Mouse (Mus musculus): Measurements from ENCODE around the gene Galnt12.
"Not testable (repeated sequence)": the region's sequence is repeated elsewhere in the genome, so short reads cannot be mapped to it uniquely, and the experiment has no call there.

Gene Galnt12

GRCm38 (mm10) chr4:47091493-47092386, at the start of gene Galnt12:
TSS of gene Galnt12 (plus strand) at chr4:47091909.
- DNase-seq (ENCODE audit: low read depth, low spot score), result no peak

DNA sequence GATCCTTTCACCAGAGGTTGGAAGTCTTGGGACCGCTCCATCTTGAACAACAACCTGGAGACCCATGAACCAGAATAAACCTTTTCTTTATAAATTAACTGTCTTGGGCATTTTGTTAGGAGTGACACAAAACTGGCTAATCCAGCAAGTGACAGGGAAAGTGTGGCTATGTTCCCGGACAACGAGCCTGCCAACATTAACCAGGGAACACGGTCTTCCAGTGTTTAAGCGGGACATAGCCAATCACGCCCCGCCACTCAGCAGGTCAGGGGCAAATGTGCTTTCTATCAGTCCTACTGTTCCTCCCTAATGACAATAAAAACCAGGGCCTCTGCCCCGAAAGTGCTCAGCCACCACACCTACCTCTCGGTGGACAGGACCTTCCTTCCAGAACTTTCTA, 47.8 kb upstream of the Galnt12 start:
- DNase-seq (ENCODE audit: low read depth, low spot score), result no peak

DNA sequence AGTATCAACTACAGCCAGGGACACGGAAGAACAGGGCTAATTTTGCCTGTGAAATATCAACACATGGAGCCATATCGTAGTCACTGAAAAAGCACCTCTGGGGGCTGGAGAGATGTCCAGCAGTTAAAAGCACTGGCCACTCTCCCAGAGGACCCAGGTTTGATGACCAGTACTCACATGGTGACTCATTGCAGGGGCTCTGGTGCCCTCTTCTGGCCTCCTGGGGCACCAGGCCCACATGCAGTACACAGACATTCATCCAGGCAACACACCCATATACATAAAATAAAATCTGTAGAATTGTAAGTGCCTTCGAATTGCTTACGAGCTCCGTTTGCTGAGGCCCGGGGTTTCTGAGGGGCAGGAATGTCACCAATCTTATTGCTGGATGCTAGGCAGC, 44.7 kb upstream of the Galnt12 start:
- DNase-seq (ENCODE audit: low read depth, low spot score), result no peak

DNA sequence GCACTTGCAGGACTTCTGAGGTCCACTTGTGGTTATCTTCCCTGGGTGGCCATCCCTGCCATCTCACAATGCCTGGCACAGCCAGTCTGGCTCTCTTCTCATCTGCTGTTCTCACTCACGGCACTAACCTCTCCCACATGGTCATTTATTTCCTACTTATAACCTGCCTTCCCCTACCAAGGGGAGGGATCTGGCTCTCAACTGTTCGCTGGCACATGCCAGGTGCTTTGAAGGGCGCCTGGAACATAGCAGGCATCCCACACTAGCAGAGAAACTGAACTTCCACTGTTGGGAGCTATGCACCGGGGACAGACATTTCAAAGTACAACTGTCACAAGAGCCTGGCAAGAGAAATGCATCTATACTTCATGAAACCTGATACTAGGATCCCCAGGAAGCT, 43.9 kb upstream of the Galnt12 start:
- DNase-seq (ENCODE audit: low read depth, low spot score), result no peak

DNA sequence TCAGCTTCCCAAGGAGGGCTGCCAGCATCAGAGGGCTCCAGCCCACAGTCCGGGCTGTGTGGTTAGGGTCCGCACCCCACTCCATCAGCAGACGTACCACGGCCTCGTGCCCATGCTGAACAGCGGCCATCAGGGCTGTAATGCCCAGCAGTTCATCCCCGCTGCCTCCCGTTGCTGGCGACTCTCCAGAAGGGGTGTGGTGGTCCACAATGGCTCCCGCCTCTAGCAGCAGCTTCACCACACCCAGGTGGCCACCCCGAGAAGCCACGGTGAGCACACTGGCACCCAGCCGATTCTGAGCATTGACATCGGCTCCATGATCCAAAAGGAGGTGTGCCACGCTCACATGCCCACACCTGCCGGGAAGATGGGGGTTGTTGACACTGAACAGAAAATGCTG, 42.5 kb upstream of the Galnt12 start:
- DNase-seq (ENCODE audit: low read depth, low spot score), result no peak

DNA sequence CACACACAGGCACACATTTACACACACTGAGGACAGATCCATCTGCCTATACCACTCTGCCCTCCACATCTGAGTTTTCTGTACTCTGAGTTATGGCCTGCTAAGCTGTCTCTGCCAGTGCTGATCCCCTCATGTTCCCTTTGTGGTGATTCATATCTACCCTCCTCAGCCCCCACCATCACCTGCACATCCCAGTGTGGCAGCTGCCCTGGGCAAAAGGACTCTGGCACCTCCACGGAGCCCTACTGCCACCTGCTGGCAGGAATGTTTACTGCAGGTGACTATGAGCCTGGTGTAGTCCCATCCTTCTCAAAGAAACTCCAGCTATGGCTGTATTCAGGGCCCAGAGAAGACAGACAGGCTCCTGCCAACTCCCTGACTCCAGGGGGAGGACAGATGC, 41.5 kb upstream of the Galnt12 start:
- peak; percentile 49 for DNase-seq (ENCODE audit: low read depth, low spot score)

DNA sequence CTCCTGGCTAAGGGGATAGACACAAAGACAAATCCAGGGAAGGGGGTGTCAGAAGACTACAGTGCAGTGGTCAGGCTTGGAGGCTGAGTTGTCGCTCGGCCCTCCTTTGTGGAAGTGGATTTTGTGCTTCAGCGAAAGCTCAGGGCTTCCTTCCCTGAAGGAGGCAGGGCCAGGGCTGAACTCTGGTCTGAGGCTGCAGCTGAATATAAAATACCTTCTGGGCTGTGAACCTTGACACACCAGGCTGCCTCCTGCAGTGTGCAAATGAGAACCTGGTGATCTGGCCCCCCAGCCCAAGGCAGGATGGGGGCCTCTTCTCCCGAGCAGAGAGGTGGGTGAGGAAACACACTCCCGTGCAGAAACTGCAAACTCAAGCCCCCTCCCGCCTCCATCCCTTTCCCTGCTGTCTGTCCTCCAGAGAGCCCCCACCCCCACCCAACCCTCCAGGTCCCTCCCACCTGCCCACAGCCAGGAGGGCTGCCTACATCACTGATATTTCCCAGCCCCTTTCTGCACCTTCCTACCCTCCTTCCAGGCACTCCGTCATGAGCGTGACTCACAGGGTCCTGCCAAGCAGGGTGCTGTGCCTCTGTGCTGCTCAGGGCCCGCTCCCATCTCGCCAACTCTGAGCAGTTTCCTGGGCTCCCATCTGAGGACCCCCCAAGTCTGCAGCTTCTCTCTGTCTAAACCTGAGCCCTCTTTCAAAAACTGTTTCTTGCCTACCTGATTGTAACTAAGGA, 40.9 kb upstream of the Galnt12 start:
- no peak for DNase-seq (ENCODE audit: low read depth, low spot score)

DNA sequence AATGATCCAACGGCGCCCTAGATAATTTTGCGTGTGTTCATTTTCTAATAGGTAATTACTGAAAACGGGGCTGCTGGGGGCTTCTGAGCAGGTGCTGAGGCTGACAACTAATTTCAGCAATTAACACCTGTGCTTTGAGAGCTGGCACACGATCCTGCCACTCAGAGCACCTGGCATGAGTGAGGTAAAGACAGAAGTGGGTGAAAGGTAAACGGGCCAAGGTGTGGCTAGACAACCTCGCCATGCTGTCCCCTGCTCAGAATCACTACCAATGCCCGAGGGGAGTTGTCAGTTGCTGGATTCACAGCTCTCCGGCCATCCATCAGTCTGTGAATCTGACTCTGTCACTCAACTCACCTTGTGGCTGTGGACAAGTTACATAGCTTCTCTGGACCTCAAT, 39.8 kb upstream of the Galnt12 start:
- no peak for DNase-seq (ENCODE audit: low read depth, low spot score)

GRCm38 (mm10) chr4:47055170-47055569, 36.5 kb upstream of the Galnt12 start:
- not testable (repeated sequence) for DNase-seq (ENCODE audit: low read depth, low spot score)

DNA sequence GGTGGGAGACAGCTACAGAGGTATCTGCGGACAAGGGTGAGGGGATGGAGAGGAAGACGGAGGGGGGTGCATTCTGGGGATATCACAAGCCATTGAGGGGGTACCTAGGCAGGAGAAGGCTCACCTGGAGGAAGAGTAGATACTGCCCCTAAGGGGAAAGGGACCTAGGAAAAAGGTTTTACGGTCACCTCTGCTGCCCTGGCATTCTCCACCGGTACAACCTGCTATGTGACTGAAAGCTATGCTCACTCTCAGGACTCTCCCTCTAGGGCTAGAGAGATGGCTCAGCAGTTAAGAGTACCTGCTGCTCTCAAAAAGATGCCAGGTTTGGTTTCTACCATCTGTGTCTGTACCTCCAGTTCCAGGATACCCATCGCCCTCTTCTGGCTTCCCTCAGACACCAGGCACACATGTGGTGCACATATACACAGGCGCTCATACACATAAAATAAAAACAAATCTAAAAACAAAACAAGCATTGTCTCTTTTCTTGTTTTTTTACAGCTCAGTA, 36.1 kb upstream of the Galnt12 start:
- no peak for DNase-seq (ENCODE audit: low read depth, low spot score)

- peak; percentile 58 for DNase-seq (ENCODE audit: low read depth, low spot score)
These were observed 34.8 kb upstream of the Galnt12 start, which contains the start of gene Anks6 for GRCm38 (mm10) chr4:47056791-47057509. TSS of gene Anks6 (minus strand) at chr4:47057427.

DNA sequence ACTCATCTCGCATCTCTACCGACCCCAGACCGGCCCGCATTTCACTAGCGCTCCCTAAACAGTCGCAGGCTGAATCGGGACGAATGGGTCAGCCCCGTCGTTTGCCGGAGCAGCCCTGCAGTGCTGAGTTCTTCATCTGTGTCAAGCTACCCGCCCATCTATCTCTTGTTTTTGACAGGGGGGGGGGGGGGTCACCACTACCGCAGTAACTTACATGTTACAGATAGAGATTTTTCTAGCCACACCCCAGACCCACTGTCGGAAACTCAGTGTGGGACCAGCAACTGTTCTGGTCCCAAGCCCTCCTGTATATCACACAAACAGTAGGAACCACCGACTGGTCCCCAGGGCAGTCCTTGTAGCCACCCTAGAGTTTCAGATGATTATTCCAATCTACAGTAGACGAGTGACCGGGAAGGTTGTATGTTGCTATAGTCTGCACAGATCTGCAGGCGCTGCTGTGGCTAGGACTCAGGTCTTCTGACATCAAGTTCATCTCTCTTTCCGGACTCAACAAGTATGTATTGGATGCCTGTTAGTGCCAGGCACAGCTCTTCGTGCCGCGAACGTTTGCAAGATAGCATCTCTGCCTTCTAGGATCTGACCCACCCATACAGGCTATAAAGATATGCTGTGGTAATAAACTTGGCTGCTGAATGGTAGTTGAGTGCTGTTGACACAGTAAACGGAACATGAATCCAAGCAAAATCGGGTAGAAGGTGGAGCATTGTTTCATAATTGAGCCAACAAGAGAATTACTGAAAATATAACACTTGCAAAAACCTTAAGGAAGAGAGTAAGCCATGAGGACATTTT, 34.0 kb upstream of the Galnt12 start:
- no peak for DNase-seq (ENCODE audit: low read depth, low spot score)

DNA sequence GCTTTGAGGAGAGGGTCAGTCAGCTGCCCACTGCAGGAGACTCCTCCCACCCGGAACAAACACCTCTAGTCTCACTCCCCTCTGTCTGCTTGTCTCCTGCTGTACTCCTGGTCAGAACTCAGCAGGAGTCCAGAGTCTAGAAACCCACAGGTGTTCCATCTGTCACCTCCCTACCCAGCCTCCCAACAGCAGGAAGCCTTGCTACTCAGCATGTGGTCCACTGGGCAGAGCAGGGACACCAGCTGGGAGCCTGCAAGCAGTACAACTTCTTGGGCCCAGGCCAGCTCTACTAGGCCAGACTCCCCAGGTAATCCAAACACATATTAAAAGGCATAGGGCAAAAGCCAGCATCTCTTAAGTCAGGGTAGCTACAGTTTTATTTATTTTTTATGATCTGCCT, 30.8 kb upstream of the Galnt12 start:
- no peak for DNase-seq (ENCODE audit: low read depth, low spot score)

- DNase-seq (ENCODE audit: low read depth, low spot score), result no peak
These were observed 16.7 kb upstream of the Galnt12 start for GRCm38 (mm10) chr4:47075054-47075453.

DNA sequence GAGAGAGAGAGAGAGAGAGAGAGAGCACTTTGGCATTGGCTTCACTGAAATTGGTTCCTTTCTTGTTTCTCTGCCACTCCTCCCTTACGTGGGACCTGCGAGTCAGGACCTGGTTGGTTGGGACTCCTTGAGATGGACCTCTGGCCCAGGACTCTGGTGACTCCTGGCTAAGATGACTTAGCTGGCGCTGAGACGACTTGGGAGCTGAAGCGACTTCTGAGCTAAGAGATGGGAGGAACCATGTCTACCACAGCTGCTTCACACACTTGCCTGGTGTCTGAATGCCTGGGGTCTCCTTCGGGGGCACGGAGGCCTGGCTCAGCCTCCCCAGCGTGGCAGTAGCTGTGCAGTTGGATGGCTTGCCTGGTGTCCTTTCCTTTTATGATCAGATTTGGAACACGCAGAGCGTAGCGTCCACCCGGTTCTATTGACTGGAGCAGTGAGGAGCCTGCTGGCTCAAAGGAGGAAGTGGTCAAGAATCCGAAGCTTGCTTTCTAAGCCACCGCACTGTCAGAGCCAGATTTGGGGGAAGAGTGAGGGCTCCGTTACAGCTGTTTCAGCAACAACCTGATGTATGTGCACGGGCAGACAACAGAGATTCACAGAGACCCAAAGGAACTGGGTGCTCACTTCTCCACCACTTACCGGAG, 11.6 kb upstream of the Galnt12 start:
- DNase-seq (ENCODE audit: low read depth, low spot score), result no peak

- no peak for DNase-seq (ENCODE audit: low read depth, low spot score)
These were observed 11.1 kb upstream of the Galnt12 start for GRCm38 (mm10) chr4:47080647-47081010.

- no peak for DNase-seq (ENCODE audit: low read depth, low spot score)
These were observed 7.9 kb upstream of the Galnt12 start for GRCm38 (mm10) chr4:47083824-47084223.

- DNase-seq (ENCODE audit: low read depth, low spot score), result no peak
These were observed 3.0 kb upstream of the Galnt12 start for GRCm38 (mm10) chr4:47088671-47089070.

DNA sequence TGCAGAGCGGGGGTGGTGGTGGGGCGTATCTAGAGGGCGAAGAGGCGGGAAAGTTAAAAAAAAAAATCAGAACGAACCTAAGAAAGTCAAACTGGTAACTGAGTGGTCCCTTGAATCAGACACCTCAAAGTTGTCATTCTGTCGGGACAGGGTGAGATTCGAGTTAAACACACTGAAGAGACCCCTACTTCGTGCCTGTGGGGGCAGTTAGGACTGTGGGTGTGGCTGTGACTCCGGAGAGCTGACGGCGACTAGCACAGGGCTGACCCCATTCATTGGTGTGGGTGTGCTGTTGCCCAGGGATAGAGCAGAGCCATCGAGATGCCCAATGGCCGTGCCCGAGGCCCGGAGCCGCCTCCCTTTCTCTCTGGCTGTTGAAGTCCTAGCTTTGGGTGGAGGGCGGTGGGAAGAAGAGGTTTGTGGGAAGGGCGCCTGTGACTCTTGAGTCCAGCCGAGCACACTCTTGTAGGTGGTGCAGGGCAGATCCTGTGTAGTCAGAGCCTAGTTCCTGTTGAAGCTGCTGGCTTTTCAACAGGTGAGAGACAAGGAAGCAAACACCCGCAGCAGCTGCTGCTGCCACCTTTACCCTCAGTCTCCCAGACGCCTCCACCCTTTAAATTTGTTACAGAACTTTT, 795 bp downstream of the Galnt12 start:
- DNase-seq (ENCODE audit: low read depth, low spot score), result no peak

DNA sequence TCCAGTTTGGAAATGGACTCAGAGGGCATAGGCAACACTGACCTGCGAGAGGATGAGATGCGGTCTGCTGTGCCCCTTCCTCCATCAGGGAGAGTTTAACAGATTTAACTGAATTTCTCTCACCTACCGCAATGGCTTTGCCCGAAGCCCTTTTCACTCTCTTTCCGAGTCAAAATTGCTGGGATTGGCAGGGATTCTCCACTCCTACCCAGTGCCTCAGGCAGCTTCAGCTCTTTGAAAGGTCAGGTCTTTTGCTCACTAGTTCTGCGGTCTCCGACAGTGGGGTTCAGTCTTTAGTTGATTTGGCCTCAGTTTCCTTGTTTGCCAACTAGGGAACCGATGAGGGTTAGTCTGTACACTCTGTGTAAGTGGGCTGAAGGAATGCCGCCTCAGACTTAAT, 1.5 kb downstream of the Galnt12 start:
- DNase-seq (ENCODE audit: low read depth, low spot score), result no peak
